Mouse (Mus musculus): ENCODE data around the gene Vpreb2. TPM values are rescaled to one million over a fixed set of nuclear protein-coding genes. Genes with fewer than 3 reads are reported as not detected.
A peak's percentile ranks its signal among the peaks of the same experiment; 100 is the strongest.

Gene Vpreb2
- total and polyA plus RNA-seq, 3 experiments: not detected

- DNase-seq (ENCODE audit: low spot score) (peak; percentile 69), ATAC-seq (ENCODE audit: extremely low read depth, insufficient number of reproducible peaks, low FRiP score, poor library complexity, severe bottlenecking) (peak; percentile 57; the same call in 1 of the 2 replicates)
Observed at GRCm38 (mm10) chr16:17938821-17939220, 41.4 kb upstream of the Vpreb2 start.

GRCm38 (mm10) chr16:17939255-17939751, 40.9 kb upstream of the Vpreb2 start:
- peaks cover 18% of the 10 kb centered on the region for H3K4me1 ChIP-seq (ENCODE audit: insufficient read depth, low read depth, low read length)
- DNase-seq (ENCODE audit: low spot score): no peak
- H3K36me3 ChIP-seq (replicated peaks): no peaks in the 10 kb centered on the region
- H3K9me3 ChIP-seq (replicated peaks): no peaks in the 10 kb centered on the region
- H3K4me3 ChIP-seq (ENCODE audit: low read depth, low read length): no peak overlapping the region
- TF ChIP-seq GATA1 (IDR thresholded peaks at IDR 0.05; ENCODE audit: borderline replicate concordance, low read length) (no peak), GATA2 (IDR thresholded peaks at IDR 0.05; ENCODE audit: borderline replicate concordance, low read depth, low read length) (no peak), POLR2AphosphoS5 (IDR thresholded peaks at IDR 0.05; ENCODE audit: insufficient replicate concordance, low read depth, low read length) (no peak), CTCF (IDR thresholded peaks at IDR 0.05; ENCODE audit: low read depth, low read length) (no peak), TAL1 (conservative IDR thresholded peaks at IDR 0.05; ENCODE audit: low read depth, low read length) (no peak)
- no peak for ATAC-seq (ENCODE audit: extremely low read depth, insufficient number of reproducible peaks, low FRiP score, poor library complexity, severe bottlenecking)
- peaks cover 44% of the 10 kb centered on the region for H3K27me3 ChIP-seq (ENCODE audit: insufficient read depth, low read length)

More at GRCm38 (mm10) chr16:17938821-17939220, 41.4 kb upstream of the Vpreb2 start:
- Histone ChIP-seq H3K36me3 (replicated peaks) (no peaks in the 10 kb centered on the region), H3K9me3 (replicated peaks) (no peaks in the 10 kb centered on the region), H3K27me3 (ENCODE audit: insufficient read depth, low read length) (peaks cover 47% of the 10 kb centered on the region), H3K4me3 (ENCODE audit: low read depth, low read length) (no peak overlapping the region), H3K4me1 (ENCODE audit: insufficient read depth, low read depth, low read length) (peaks cover 20% of the 10 kb centered on the region)
- TF ChIP-seq GATA1 (IDR thresholded peaks at IDR 0.05; ENCODE audit: borderline replicate concordance, low read length): no peak
- peak; percentile 72 for TF ChIP-seq CTCF (IDR thresholded peaks at IDR 0.05; ENCODE audit: low read depth, low read length)

GRCm38 (mm10) chr16:17943466-17943865, 36.8 kb upstream of the Vpreb2 start:
- TF ChIP-seq GATA2 (IDR thresholded peaks at IDR 0.05; ENCODE audit: borderline replicate concordance, low read depth, low read length): no peak
- no peak for TF ChIP-seq CTCF (IDR thresholded peaks at IDR 0.05; ENCODE audit: low read depth, low read length)
- TF ChIP-seq POLR2AphosphoS5 (IDR thresholded peaks at IDR 0.05; ENCODE audit: insufficient replicate concordance, low read depth, low read length): no peak
- no peak for TF ChIP-seq TAL1 (conservative IDR thresholded peaks at IDR 0.05; ENCODE audit: low read depth, low read length)
- TF ChIP-seq GATA1 (IDR thresholded peaks at IDR 0.05; ENCODE audit: borderline replicate concordance, low read length): no peak
- H3K27me3 ChIP-seq (ENCODE audit: insufficient read depth, low read length): peaks cover 16% of the 10 kb centered on the region
- no peak for ATAC-seq (ENCODE audit: extremely low read depth, insufficient number of reproducible peaks, low FRiP score, poor library complexity, severe bottlenecking)

GRCm38 (mm10) chr16:17945081-17945831, 35.0 kb upstream of the Vpreb2 start:
- no peak overlapping the region; the same call in 1 of the 2 replicates for H3K4me3 ChIP-seq (ENCODE audit: low read depth, low read length)
- DNase-seq (ENCODE audit: low spot score): no peak
- no peaks in the 10 kb centered on the region for H3K9me3 ChIP-seq (replicated peaks)
- TF ChIP-seq CTCF (IDR thresholded peaks at IDR 0.05; ENCODE audit: low read depth, low read length): no peak
- no peak for TF ChIP-seq GATA2 (IDR thresholded peaks at IDR 0.05; ENCODE audit: borderline replicate concordance, low read depth, low read length)
- peaks cover 16% of the 10 kb centered on the region for H3K27me3 ChIP-seq (ENCODE audit: insufficient read depth, low read length)
- H3K36me3 ChIP-seq (replicated peaks): no peaks in the 10 kb centered on the region
- no peak for ATAC-seq (ENCODE audit: extremely low read depth, insufficient number of reproducible peaks, low FRiP score, poor library complexity, severe bottlenecking)
- H3K4me1 ChIP-seq (ENCODE audit: insufficient read depth, low read depth, low read length): peaks cover 14% of the 10 kb centered on the region

More at GRCm38 (mm10) chr16:17943466-17943865, 36.8 kb upstream of the Vpreb2 start:
- no peaks in the 10 kb centered on the region for H3K36me3 ChIP-seq (replicated peaks)
- peaks cover 19% of the 10 kb centered on the region for H3K4me1 ChIP-seq (ENCODE audit: insufficient read depth, low read depth, low read length)
- no peak for DNase-seq (ENCODE audit: low spot score)
- H3K4me3 ChIP-seq (ENCODE audit: low read depth, low read length): no peak overlapping the region
- H3K9me3 ChIP-seq (replicated peaks): no peaks in the 10 kb centered on the region

- H3K27me3 ChIP-seq (ENCODE audit: insufficient read depth, low read length): peaks cover 12% of the 10 kb centered on the region
- H3K9me3 ChIP-seq (replicated peaks): peaks cover 5% of the 10 kb centered on the region
- DNase-seq (ENCODE audit: low spot score): no peak
- peaks cover 20% of the 10 kb centered on the region for H3K4me1 ChIP-seq (ENCODE audit: insufficient read depth, low read depth, low read length)
- H3K4me3 ChIP-seq (ENCODE audit: low read depth, low read length): no peak overlapping the region
- TF ChIP-seq GATA2 (IDR thresholded peaks at IDR 0.05; ENCODE audit: borderline replicate concordance, low read depth, low read length) (no peak), CTCF (IDR thresholded peaks at IDR 0.05; ENCODE audit: low read depth, low read length) (no peak), GATA1 (IDR thresholded peaks at IDR 0.05; ENCODE audit: borderline replicate concordance, low read length) (no peak), POLR2AphosphoS5 (IDR thresholded peaks at IDR 0.05; ENCODE audit: insufficient replicate concordance, low read depth, low read length) (no peak), TAL1 (conservative IDR thresholded peaks at IDR 0.05; ENCODE audit: low read depth, low read length) (no peak)
- H3K36me3 ChIP-seq (replicated peaks): no peaks in the 10 kb centered on the region
- 0 out of 2 replicates have a peak, but pooled peaks have one; percentile 22 for ATAC-seq (ENCODE audit: extremely low read depth, insufficient number of reproducible peaks, low FRiP score, poor library complexity, severe bottlenecking)
Observed at GRCm38 (mm10) chr16:17949421-17949877, 30.8 kb upstream of the Vpreb2 start.

GRCm38 (mm10) chr16:17950068-17950467, 30.2 kb upstream of the Vpreb2 start:
- DNase-seq (ENCODE audit: low spot score): no peak
- peaks cover 10% of the 10 kb centered on the region for H3K27me3 ChIP-seq (ENCODE audit: insufficient read depth, low read length)
- ATAC-seq (ENCODE audit: extremely low read depth, insufficient number of reproducible peaks, low FRiP score, poor library complexity, severe bottlenecking): no peak

More at GRCm38 (mm10) chr16:17950068-17950467, 30.2 kb upstream of the Vpreb2 start:
- Histone ChIP-seq H3K9me3 (replicated peaks) (peaks cover 5% of the 10 kb centered on the region), H3K4me3 (ENCODE audit: low read depth, low read length) (no peak overlapping the region), H3K36me3 (replicated peaks) (no peaks in the 10 kb centered on the region), H3K4me1 (ENCODE audit: insufficient read depth, low read depth, low read length) (peaks cover 18% of the 10 kb centered on the region)
- TF ChIP-seq CTCF (IDR thresholded peaks at IDR 0.05; ENCODE audit: low read depth, low read length) (no peak), TAL1 (conservative IDR thresholded peaks at IDR 0.05; ENCODE audit: low read depth, low read length) (no peak), POLR2AphosphoS5 (IDR thresholded peaks at IDR 0.05; ENCODE audit: insufficient replicate concordance, low read depth, low read length) (no peak), GATA2 (IDR thresholded peaks at IDR 0.05; ENCODE audit: borderline replicate concordance, low read depth, low read length) (no peak), GATA1 (IDR thresholded peaks at IDR 0.05; ENCODE audit: borderline replicate concordance, low read length) (no peak)

Data from G1E (cell line).